Mouse (Mus musculus) adrenal gland, adult 10 weeks (tissue): ENCODE results near the gene Olfr766-ps1. TPM values are rescaled to one million over a fixed set of nuclear protein-coding genes. Genes with fewer than 3 reads are reported as not detected.

Experiments used
- polyA plus RNA-seq: library from polyadenylated mRNA; stranded (reverse); fragments of 350-450 nt; fragmentation: Illumina TruSeq; extraction: RNeasy Lipid Tissue Mini Kit (QIAGEN cat#74804); gene quantifications from one replicate; pipeline ENCODE4 v1.2.3, GENCODE M21; 2014; ENCODE audit warnings: low read depth, low replicate concordance

Gene Olfr766-ps1
- not detected for polyA plus RNA-seq

GRCm38 (mm10) chr10:129068877-129069276 lies at the start of gene Olfr766-ps1:
Gene Olfr766-ps1 (minus strand): TSS chr10:129068977.

GRCm38 (mm10) chr10:129117761-129118160 lies 49.0 kb upstream of the Olfr766-ps1 start, which contains the start of gene Olfr769:
Gene Olfr769 (minus strand): TSS chr10:129117861.

GRCm38 (mm10) chr10:129099275-129099674 lies 30.5 kb upstream of the Olfr766-ps1 start, which contains the start of gene Olfr768:
Gene Olfr768 (minus strand): TSS chr10:129099375.

GRCm38 (mm10) chr10:129082810-129083209 lies 14.0 kb upstream of the Olfr766-ps1 start, which contains the start of gene Olfr767:
Gene Olfr767 (minus strand): TSS chr10:129082910.

GRCm38 (mm10) chr10:129049898-129050297 lies 18.9 kb downstream of the Olfr766-ps1 start, which contains the start of gene Olfr765:
Gene Olfr765 (minus strand): TSS chr10:129049998.

GRCm38 (mm10) chr10:129039796-129040195 lies 29.0 kb downstream of the Olfr766-ps1 start, which contains the start of gene Olfr764-ps1:
Gene Olfr764-ps1 (minus strand): TSS chr10:129039896.

Other genes with a start within 250 kb of the Olfr766-ps1 start
- gene Ormdl2, start 247.3 kb downstream of the Olfr766-ps1 start, polyA plus RNA-seq: 145 TPM
- 2.2 TPM for gene Gdf11, start 177.3 kb downstream of the Olfr766-ps1 start, polyA plus RNA-seq
- gene Cd63, start 168.0 kb downstream of the Olfr766-ps1 start, polyA plus RNA-seq: 432 TPM
- gene Rdh5, start 146.1 kb downstream of the Olfr766-ps1 start, polyA plus RNA-seq: 3.8 TPM
- 12.7 TPM for gene Bloc1s1, start 144.9 kb downstream of the Olfr766-ps1 start, polyA plus RNA-seq
- 0.35 TPM for gene Itga7, start 135.2 kb downstream of the Olfr766-ps1 start, polyA plus RNA-seq
- not detected for gene Mettl7b, start 108.0 kb downstream of the Olfr766-ps1 start, polyA plus RNA-seq
- gene Olfr9, start 79.5 kb downstream of the Olfr766-ps1 start, polyA plus RNA-seq: not detected
- not detected for gene Olfr763, start 58.2 kb downstream of the Olfr766-ps1 start, polyA plus RNA-seq
- gene Olfr764-ps1, start 29.1 kb downstream of the Olfr766-ps1 start, polyA plus RNA-seq: not detected
- not detected for gene Olfr765, start 19.0 kb downstream of the Olfr766-ps1 start, polyA plus RNA-seq
- gene Olfr767, start 13.9 kb upstream of the Olfr766-ps1 start, polyA plus RNA-seq: not detected
- not detected for gene Olfr768, start 30.4 kb upstream of the Olfr766-ps1 start, polyA plus RNA-seq
- gene Olfr769, start 48.9 kb upstream of the Olfr766-ps1 start, polyA plus RNA-seq: not detected
- gene Olfr770, start 70.0 kb upstream of the Olfr766-ps1 start, polyA plus RNA-seq: not detected
- not detected for gene Olfr771, start 95.8 kb upstream of the Olfr766-ps1 start, polyA plus RNA-seq
- gene Olfr772, start 108.9 kb upstream of the Olfr766-ps1 start, polyA plus RNA-seq: not detected
- gene Olfr773, start 118.4 kb upstream of the Olfr766-ps1 start, polyA plus RNA-seq: not detected
- not detected for gene Olfr774, start 167.2 kb upstream of the Olfr766-ps1 start, polyA plus RNA-seq
- not detected for gene Olfr775, start 179.4 kb upstream of the Olfr766-ps1 start, polyA plus RNA-seq
- gene Olfr776, start 190.2 kb upstream of the Olfr766-ps1 start, polyA plus RNA-seq: not detected
- gene Olfr777, start 202.5 kb upstream of the Olfr766-ps1 start, polyA plus RNA-seq: not detected
- gene Olfr780, start 249.1 kb upstream of the Olfr766-ps1 start, polyA plus RNA-seq: not detected